Mouse (Mus musculus): ENCODE results near the gene Faap20. TPM values are rescaled to one million over a fixed set of nuclear protein-coding genes. Genes with fewer than 3 reads are reported as not detected.

The Faap20 gene
- total and polyA plus RNA-seq, 3 experiments, result 31.0 to 45.0 (median 36.4) TPM

DNA sequence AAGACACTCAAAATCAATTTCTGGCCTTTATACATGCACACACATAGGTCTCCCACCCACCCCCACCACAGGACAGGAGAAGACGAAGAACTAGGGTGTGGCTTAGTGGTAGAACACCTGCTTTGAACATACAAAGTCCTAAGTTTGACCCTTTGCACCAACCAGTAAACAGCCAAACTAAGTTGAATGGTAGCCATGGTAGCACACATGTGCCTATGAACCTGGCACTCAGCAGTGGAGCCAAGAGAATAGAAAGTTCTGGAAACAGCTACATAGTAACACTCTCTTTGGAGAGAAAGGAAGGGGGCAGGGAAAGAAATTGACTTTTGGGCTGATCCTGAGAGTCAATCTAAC lies 31.1 kb downstream of the Faap20 start:
- no peaks in the 10 kb centered on the region for H3K79me2 ChIP-seq (replicated peaks; ENCODE audit: control insufficient read depth, extremely low read depth, insufficient read depth, poor library complexity, severe bottlenecking)
- H3K4me1 ChIP-seq (ENCODE audit: control insufficient read depth in 1 of 2, insufficient read depth in 2 of 2), result peaks cover 18 to 33% of the 10 kb centered on the region in 2 experiments
- no peaks in the 10 kb centered on the region for H3K36me3 ChIP-seq (replicated peaks in 1 of 2; ENCODE audit: control insufficient read depth in 1 of 2, insufficient read depth in 1 of 2, low read length in 1 of 2)
- no peaks in the 10 kb centered on the region for H3K9me3 ChIP-seq (replicated peaks; ENCODE audit: low read length)
- H3K9ac ChIP-seq (ENCODE audit: insufficient read depth, low read depth), result no peak overlapping the region
- TF ChIP-seq SIN3A (IDR thresholded peaks at IDR 0.05; ENCODE audit: low read length) (no peak), CTCF (conservative IDR thresholded peaks at IDR 0.05 in 1 of 2, IDR thresholded peaks at IDR 0.05 in 1 of 2; ENCODE audit: low read depth in 2 of 2, low read length in 2 of 2) (no peak), USF1 (IDR thresholded peaks at IDR 0.05; ENCODE audit: low read depth, low read length) (no peak), POLR2A (IDR thresholded peaks at IDR 0.05; ENCODE audit: low read depth, low read length) (no peak), UBTF (IDR thresholded peaks at IDR 0.05; ENCODE audit: low read depth, low read length) (no peak), PAX5 (IDR thresholded peaks at IDR 0.05; ENCODE audit: low read length) (no peak), MAFK (IDR thresholded peaks at IDR 0.05; ENCODE audit: insufficient replicate concordance, low read length) (no peak)
- in situ Hi-C loops (cut with MboI; ENCODE audit: low pct_ligation_motif_present, low pct_unique_long_range_greater_than_20kb, low sequenced_read_pairs) (no loop called here), dilution Hi-C loops (cut with MboI; ENCODE audit: extremely low pct_ligation_motif_present, extremely low pct_unique_long_range_greater_than_20kb, low sequenced_read_pairs) (no loop called here)
- no peak overlapping the region for H3K4me3 ChIP-seq (replicated peaks in 1 of 3; ENCODE audit: low read depth in 2 of 3, low read length in 2 of 3, poor library complexity in 1 of 3)
- no peak for DNase-seq (ENCODE audit: extremely low read depth)
- no peak overlapping the region for H3K27ac ChIP-seq (ENCODE audit: insufficient read depth, low read depth)
- H3K27me3 ChIP-seq (replicated peaks), result peaks cover 40% of the 10 kb centered on the region
- H3K4me2 ChIP-seq (ENCODE audit: insufficient read depth, low read depth, poor library complexity, severe bottlenecking), result no peak overlapping the region

DNA sequence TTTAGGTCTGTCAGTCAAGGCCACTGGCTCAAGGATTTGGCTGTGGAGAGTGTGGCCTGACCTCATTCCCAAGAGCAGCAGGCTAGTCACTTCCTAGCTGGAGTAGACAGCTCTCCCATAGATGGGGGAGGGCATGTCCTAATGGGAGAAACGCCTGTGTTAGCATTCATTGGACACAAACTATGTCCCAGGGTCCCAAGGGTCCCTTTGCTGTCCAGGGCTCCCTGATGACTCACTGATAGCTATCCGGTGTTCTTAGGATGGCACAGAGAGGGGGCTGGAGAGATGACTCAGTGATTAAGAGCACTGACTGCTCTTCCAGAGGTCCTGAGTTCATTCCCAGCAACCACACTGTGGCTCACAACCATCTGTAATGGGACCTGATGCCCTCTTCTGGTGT lies 31.6 kb downstream of the Faap20 start:
- in situ Hi-C loops (cut with MboI; ENCODE audit: low pct_ligation_motif_present, low pct_unique_long_range_greater_than_20kb, low sequenced_read_pairs), result no loop called here
- H3K9ac ChIP-seq (ENCODE audit: insufficient read depth, low read depth), result no peak overlapping the region
- no peak overlapping the region for H3K4me2 ChIP-seq (ENCODE audit: insufficient read depth, low read depth, poor library complexity, severe bottlenecking)
- H3K4me1 ChIP-seq (ENCODE audit: control insufficient read depth in 1 of 2, insufficient read depth in 2 of 2), result peaks cover 16 to 33% of the 10 kb centered on the region in 2 experiments
- dilution Hi-C loops (cut with MboI; ENCODE audit: extremely low pct_ligation_motif_present, extremely low pct_unique_long_range_greater_than_20kb, low sequenced_read_pairs), result no loop called here
- H3K36me3 ChIP-seq (replicated peaks in 1 of 2; ENCODE audit: control insufficient read depth in 1 of 2, insufficient read depth in 1 of 2, low read length in 1 of 2), result no peaks in the 10 kb centered on the region
- no peak overlapping the region for H3K27ac ChIP-seq (ENCODE audit: insufficient read depth, low read depth)
- DNase-seq (ENCODE audit: extremely low read depth), result no peak
- no peak for TF ChIP-seq JUND (conservative IDR thresholded peaks at IDR 0.05; ENCODE audit: low read depth, low read length)
- TF ChIP-seq MAZ (IDR thresholded peaks at IDR 0.05; ENCODE audit: low read depth, low read length), result no peak
- TF ChIP-seq CHD1 (IDR thresholded peaks at IDR 0.05; ENCODE audit: low read depth, low read length), result no peak
- no peak for TF ChIP-seq ELF1 (IDR thresholded peaks at IDR 0.05; ENCODE audit: low read depth, low read length)
- TF ChIP-seq ZMIZ1 (IDR thresholded peaks at IDR 0.05; ENCODE audit: low read depth, low read length), result no peak
- TF ChIP-seq ZNF384 (IDR thresholded peaks at IDR 0.05; ENCODE audit: low read depth, low read length), result no peak
- no peak for TF ChIP-seq NRF1 (IDR thresholded peaks at IDR 0.05; ENCODE audit: low read depth, low read length)
- no peak for TF ChIP-seq TCF12 (IDR thresholded peaks at IDR 0.05; ENCODE audit: low read depth, low read length)
- TF ChIP-seq ZKSCAN1 (IDR thresholded peaks at IDR 0.05; ENCODE audit: borderline replicate concordance, low read depth, low read length), result no peak
- no peak for TF ChIP-seq USF2 (conservative IDR thresholded peaks at IDR 0.05; ENCODE audit: low read depth, low read length)
- no peak for TF ChIP-seq USF1 (IDR thresholded peaks at IDR 0.05; ENCODE audit: low read depth, low read length)
- no peak for TF ChIP-seq RAD21 (IDR thresholded peaks at IDR 0.05; ENCODE audit: low read depth, low read length)
- no peak for TF ChIP-seq MEF2A (IDR thresholded peaks at IDR 0.05; ENCODE audit: borderline replicate concordance, low read depth, low read length)
- no peak for TF ChIP-seq BHLHE40 (IDR thresholded peaks at IDR 0.05; ENCODE audit: low read depth, low read length)
- TF ChIP-seq GABPA (IDR thresholded peaks at IDR 0.05; ENCODE audit: insufficient replicate concordance, low read depth, low read length), result no peak
- TF ChIP-seq CHD2 (IDR thresholded peaks at IDR 0.05; ENCODE audit: low read length), result no peak
- no peak overlapping the region for H3K4me3 ChIP-seq (replicated peaks in 1 of 3; ENCODE audit: low read depth in 2 of 3, low read length in 2 of 3, poor library complexity in 1 of 3)
- no peaks in the 10 kb centered on the region for H3K79me2 ChIP-seq (replicated peaks; ENCODE audit: control insufficient read depth, extremely low read depth, insufficient read depth, poor library complexity, severe bottlenecking)
- peaks cover 38% of the 10 kb centered on the region for H3K27me3 ChIP-seq (replicated peaks)
- H3K9me3 ChIP-seq (replicated peaks; ENCODE audit: low read length), result no peaks in the 10 kb centered on the region
